Mouse (Mus musculus): Measurements from ENCODE around the gene Spata7.

GRCm38 (mm10) chr12:98703961-98704360 lies 76.0 kb downstream of the Spata7 start:
- TF ChIP-seq CTCF (IDR thresholded peaks at IDR 0.05; ENCODE audit: low read depth, low read length) (no peak), EP300 (IDR thresholded peaks at IDR 0.05; ENCODE audit: insufficient read depth, low read depth, low read length) (no peak), POLR2A (IDR thresholded peaks at IDR 0.05; ENCODE audit: insufficient read depth, low read length) (no peak)
